Mouse (Mus musculus): ENCODE results near the gene Samd1.
"Not testable (repeated sequence)": the region's sequence is repeated elsewhere in the genome, so short reads cannot be mapped to it uniquely, and the experiment has no call there.

The Samd1 gene

DNA sequence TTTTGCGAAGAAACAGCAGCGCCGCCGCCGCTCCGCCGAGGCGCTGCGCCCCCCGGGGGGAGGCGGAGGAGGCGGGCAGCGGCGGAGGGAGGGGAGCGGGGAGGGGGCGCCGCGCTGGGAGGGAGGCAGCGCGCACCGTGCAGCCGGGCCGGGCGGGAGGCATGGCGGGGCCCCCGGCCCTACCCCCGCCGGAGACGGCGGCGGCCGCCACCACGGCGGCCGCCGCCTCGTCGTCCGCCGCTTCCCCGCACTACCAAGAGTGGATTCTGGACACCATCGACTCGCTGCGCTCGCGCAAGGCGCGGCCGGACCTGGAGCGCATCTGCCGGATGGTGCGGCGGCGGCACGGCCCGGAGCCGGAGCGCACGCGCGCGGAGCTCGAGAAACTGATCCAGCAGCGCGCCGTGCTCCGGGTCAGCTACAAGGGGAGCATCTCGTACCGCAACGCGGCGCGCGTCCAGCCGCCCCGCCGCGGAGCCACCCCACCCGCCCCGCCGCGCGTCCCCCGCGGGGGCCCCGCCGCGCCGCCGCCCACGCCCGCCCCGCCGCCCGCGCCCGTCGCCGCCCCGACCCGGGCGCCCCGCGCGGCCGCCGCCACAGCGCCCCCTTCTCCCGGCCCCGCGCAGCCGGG lies at the start of gene Samd1:
Gene Samd1 (plus strand): TSS at position 162 of the 631 bp plus-strand sequence.
- DNase-seq, result peak; percentile 67 to 71

GRCm38 (mm10) chr8:83954749-83955105 lies 42.7 kb upstream of the Samd1 start:
- peak in 1 of 2 experiments; percentile 45 for DNase-seq

DNA sequence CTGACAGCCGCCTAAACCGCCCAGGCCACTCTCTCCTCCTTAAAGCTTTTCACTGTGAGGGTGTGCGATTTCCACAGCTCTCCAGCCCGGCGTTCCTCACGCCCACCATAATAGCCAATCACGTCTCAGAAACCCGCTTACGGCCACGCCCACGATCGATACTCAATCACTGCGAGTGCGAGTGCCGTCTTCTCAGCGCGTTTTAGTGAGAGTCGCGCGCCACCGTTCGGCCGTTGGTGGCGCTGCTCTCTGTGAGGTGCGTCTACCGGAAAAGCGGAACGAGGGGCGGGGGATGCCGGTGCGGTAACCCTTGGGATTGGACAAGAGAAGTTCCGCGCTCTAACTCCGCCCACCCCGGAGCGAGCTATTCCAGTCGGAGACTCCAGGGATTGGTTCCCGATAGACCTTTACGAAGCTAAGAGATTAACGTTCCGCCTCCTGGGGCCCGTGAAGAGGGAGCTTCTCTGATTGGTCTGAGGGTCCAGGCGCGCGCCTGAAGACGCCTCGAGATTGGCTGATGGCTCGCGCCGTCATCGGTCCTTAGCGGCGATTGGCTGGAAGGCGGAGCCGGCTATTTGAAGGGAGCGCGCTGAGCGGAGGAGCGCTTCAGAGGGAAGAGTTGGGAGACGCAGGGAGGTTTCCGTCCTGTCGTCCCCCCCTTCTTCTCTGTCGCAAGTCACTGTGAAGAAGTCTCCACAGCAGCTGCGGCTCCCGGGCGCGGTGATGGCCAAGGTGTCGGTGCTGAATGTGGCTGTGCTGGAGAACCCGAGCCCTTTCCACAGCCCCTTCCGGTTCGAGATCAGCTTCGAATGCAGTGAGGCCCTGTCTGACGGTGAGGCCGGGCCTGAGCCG lies 42.1 kb upstream of the Samd1 start, which contains the start of the genes Gm10644 and Asf1b:
Gene Gm10644 (minus strand): TSS at position 100 of the 852 bp plus-strand sequence.
Gene Asf1b (plus strand): TSS at position 402 of the 852 bp plus-strand sequence.
- DNase-seq, result peak; percentile 98 to 99

DNA sequence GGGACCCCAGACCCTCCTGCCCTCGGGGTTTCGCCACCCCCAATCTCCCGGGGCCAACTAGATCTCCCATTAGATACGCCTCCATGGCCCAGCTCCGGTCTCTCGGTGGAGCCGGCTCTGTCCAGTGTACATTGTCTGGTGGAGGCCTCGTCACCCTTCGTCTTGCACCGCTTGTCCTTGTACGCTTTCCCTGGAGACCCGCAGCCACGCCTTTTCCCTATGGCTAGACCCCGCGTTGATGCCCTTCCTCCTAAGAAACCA lies 41.6 kb upstream of the Samd1 start:
- no peak for DNase-seq

DNA sequence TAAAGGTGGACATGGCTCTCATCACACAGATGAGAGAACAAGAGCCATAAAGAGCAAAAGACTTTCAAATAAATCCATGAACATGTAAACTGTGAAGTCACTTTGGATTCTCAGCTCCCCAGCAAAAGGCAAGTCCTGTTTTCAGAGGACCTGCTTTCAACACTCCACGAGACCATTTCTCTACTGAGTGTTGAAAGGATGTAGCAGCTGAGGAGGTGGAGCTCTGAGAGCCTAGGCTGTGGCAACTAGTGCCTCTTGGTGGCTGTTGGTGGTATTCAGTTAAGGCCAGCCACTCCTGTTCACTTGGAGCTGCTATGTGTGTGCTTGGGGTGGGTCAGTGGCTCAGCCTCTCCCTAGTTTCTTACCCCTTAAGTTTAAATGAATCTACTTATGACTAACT lies 40.7 kb upstream of the Samd1 start:
- DNase-seq, result no peak

DNA sequence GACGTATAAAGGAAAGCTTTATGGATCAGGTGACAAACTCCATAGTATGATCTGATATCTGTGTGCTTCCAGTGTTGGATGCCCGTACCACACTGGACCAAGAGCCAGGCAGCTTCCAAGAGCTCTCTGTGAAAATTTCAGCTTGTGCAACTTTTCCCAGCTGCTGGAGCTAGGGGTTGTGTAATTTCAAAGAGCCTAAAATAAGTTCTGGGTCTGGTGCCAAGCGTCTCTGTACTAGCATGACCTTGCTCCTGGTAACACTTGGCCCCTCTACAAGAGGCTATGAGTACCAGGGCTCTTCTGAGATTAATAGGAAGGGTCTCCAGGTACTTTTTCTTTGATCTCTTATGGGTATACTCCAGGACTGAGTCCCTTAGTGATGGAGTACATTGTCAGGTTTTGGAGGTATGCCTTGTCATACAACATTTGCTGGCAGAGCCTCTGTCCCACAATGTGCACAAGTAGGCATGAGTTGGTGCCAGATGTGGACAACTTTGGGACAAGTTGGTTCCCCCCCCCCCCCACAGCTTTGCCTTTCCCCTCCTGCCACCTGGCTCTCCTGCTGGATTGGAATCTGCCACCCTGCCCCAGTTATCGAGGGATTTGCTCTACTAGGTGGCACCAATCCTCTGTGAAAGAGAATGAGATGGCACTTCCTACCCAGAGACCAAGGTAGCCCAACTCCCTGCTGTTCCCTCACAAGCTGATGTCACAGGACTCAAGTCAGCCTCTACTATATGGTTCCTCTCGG lies 33.3 kb upstream of the Samd1 start:
- DNase-seq, result no peak

GRCm38 (mm10) chr8:83967701-83968100 lies 29.8 kb upstream of the Samd1 start:
- DNase-seq, result no peak

- no peak for DNase-seq
Observed at GRCm38 (mm10) chr8:83971121-83971520, 26.4 kb upstream of the Samd1 start.

DNA sequence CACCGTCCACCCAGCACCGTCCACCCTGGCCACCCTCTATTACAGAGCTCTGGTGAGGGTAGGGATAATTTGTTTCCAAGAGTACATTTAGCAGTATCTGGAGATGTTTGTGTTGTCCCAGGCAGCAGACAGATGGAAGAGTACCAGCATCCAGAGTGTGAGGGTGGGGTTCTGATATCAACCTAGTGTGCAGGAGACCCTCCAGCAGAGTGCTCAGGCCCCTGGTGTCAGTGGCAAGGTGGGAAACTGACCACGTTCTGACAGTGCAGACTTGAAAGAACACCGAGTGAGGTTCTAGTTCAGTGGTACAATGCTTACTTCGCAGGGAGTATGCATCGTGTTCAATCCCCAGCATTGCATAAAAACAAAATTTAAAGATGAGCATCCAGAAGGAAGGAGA lies 25.8 kb upstream of the Samd1 start:
- no peak for DNase-seq

DNA sequence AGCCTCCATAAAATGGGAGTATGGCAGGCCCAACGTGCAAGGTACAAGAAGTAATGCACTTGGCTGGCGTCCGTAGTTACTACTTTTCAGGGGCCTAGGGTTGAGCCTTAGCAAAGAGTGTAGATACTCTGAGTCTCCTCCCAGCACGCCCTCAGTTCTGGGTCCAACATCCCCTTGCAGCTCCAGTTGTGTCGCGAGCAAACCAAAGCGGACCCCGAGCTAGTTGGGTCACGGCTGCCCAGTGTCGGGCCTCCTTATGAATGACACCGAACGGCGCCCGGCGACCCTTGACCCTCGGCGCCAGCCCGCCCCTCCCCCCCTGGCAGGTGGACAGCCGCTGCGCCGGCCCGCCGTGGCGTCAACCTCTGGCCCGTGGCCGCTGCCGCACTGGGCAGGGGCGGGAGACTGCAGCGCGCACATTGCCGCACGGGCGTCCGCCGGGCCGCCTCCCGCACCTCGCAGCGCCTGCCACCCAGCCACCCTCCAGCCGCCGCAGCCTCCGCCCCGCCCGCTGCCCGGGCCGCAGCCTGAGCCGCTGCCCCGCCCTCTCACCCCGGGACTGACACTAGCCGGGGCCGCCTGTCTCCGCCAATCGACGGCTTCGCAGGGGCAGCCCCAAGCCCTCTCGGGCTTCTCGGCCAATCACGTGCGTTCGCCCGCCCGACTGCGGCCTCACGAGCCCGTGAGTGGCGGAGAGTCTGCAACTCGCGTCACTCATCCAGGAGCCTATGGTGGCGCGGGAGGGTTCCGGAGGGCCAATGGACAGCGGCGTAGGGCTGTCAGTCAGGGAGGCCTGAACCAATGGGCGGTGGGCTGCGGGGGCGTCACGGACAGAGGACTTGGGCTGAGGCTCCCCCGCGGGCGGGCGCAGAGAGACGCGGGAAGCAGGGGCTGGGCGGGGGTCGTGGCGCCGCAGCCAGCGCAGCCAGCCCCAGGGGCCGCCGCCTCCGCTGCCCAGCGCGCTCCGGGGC lies 25.0 kb upstream of the Samd1 start, which contains the start of gene Prkaca:
Gene Prkaca (plus strand): TSS at position 844 of the 971 bp plus-strand sequence.
- DNase-seq, result peak; percentile 98

GRCm38 (mm10) chr8:83973161-83974031 lies 24.1 kb upstream of the Samd1 start:
- peak; percentile 64 to 77 for DNase-seq

DNA sequence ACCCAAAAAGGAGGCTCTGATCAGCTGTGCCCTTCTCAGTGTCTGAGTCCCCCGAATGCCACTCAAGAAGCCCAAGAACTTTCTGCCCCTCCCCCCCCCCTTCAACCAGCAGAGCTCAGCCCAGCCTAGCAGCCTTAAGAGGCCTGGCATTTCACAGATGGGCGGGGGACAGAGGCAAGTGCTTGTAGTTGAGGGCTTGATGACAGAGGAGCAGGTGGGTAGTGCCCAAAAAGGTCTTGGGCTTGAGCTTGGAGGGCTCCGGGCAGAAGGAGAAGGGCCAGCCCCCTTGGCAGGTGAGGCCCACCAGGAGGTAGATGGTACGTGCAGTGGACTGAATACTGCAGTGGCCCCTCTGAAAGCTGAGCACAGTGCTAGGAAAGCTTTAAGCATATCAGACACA lies 23.0 kb upstream of the Samd1 start:
- no peak for DNase-seq

DNA sequence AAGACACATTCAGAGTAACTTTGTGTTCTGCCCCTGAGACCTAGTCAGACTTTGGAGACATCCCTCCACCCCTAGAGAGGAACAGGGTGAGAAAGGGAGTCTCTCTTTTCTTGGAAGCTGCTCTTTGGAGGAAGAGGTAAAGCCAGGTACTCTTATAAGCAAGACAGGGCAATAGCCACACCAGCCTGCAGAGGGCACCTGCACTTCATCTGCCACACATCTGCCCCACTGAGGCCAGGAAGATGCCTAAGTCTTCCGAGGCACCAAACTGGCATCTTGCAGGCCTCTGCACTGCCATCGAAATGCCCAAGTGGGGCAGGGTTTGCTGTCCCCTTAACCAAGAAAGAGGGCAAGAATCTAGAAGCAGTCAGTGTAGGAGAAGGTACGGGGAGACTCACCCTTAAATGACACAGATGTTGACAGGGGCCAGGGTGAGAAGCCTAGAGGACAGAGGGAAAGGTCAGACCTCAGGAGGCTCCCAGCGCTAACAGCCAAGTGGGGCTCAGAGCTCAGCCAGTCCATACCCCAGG lies 21.3 kb upstream of the Samd1 start:
- DNase-seq, result no peak

- DNase-seq, result no peak
Observed at GRCm38 (mm10) chr8:83976779-83977350, 20.6 kb upstream of the Samd1 start.

DNA sequence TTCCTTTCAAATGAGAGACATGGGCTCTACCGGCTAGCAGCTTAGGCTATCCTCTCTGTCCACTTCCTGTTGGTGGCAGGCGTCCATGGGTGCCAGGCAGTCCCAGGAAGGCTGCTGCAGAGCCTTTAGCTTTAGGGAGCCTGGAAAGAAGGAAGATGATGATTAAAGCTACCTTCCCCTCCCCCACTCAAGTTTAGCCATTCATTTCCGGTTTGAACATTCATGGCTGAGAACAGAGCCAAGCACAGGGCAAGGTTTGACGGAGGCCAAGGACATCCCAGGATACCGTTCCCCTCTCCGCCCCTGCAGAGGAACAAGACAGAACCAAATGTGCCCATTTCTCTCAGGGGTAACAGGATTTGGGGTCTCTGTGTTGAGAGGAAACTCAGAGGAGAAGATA lies 19.8 kb upstream of the Samd1 start:
- DNase-seq, result no peak

GRCm38 (mm10) chr8:83978200-83978599 lies 19.3 kb upstream of the Samd1 start:
- no peak for DNase-seq

DNA sequence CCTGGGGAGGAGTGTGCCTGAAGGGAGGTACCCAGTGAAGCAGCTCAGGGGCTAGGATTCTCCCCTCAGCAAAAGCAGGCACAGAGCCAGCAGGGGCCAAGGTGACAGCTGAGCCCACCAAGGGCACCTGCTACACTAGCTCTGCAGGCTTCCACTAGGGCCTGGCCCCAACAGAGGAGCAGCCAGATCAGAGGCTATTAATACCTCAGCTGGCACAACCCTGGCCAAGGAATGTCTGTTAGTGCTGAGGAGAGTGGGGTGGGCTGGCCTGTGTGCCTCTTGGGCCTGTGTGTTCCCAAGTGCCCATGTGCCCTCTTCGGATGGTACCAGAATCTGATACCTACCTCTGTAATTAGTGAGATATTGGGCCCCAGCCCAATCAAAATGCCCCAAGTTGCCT lies 17.2 kb upstream of the Samd1 start:
- peak in 1 of 2 experiments; percentile 55 for DNase-seq

DNA sequence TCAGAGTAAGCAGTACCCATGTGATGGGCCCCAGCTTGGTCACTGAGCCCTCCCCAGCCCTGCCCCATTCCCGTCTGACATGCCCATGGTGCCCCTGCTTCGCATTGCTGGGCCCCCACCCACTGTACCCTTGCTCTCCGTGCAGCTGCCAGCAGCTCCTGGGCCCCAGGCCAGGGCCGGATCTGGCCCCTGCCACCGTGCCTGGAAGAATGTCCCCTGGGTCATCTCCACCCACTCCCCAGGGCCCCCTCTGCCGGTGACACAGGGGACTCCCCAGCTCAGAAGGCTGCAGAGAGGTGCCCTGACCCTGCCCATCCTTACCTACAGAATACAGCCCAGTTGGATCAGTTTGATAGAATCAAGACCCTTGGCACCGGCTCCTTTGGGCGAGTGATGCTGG lies 16.6 kb upstream of the Samd1 start:
- DNase-seq, result peak in 1 of 2 experiments; percentile 49

GRCm38 (mm10) chr8:83981533-83981932 lies 15.9 kb upstream of the Samd1 start:
- DNase-seq, result peak in 1 of 2 experiments; percentile 59

- DNase-seq, result no peak
Observed at GRCm38 (mm10) chr8:83982449-83982848, 15.0 kb upstream of the Samd1 start.

- not testable (repeated sequence) for DNase-seq
Observed at GRCm38 (mm10) chr8:83983222-83983621, 14.2 kb upstream of the Samd1 start.

All from cerebellum, postnatal 14 days (tissue).